Mouse (Mus musculus): Measurements from ENCODE around the gene Tenm4. TPM values are rescaled to one million over a fixed set of nuclear protein-coding genes. Genes with fewer than 3 reads are reported as not detected.
A peak's percentile ranks its signal among the peaks of the same experiment; 100 is the strongest.

The Tenm4 gene
- polyA plus RNA-seq, 1 experiment from 2014 or later: 38.0 TPM

DNA sequence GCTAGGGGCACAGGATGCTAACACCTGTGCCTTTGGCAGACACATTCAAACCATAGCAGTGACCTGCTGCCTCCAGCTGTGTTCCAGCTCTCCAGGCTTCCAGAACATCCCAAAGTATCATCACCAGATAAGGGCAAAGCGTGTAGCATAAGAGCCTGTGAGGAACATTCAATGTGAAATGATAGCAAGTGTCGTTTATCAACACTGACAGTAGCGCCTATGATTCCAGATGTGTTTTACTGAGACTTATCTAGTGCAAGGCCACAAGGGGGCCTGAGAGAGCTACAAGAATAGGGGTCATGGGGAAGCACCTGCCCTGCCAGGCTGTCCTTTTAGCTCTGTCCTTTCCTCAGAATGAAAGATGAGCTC lies 607.5 kb downstream of the Tenm4 start:
- no peak overlapping the region for H3K9ac ChIP-seq (replicated peaks; ENCODE audit: low read length)
- H3K9me3 ChIP-seq (ENCODE audit: control insufficient read depth, low read length): no peaks in the 10 kb centered on the region
- H3K4me3 ChIP-seq (replicated peaks; ENCODE audit: low read depth, low read length): no peak overlapping the region
- H3K4me1 ChIP-seq (ENCODE audit: control insufficient read depth, insufficient read depth, low read length): no peaks in the 10 kb centered on the region
- H3K4me2 ChIP-seq (ENCODE audit: low read length): no peak overlapping the region
- no peak overlapping the region for H3K27ac ChIP-seq (replicated peaks; ENCODE audit: low read depth, low read length)
- H3K27me3 ChIP-seq (ENCODE audit: control insufficient read depth, insufficient read depth, low read length): no peaks in the 10 kb centered on the region
- DNase-seq: peak; percentile 45
- ATAC-seq (ENCODE audit: low FRiP score, low TSS enrichment): no peak
- 76% methylated on average over 3 of the region's 3 CpGs for WGBS
- H3K36me3 ChIP-seq (ENCODE audit: control insufficient read depth, insufficient read depth, low read length): 0 out of 2 replicates have a peak, but pooled peaks cover 3% of the 10 kb centered on the region

DNA sequence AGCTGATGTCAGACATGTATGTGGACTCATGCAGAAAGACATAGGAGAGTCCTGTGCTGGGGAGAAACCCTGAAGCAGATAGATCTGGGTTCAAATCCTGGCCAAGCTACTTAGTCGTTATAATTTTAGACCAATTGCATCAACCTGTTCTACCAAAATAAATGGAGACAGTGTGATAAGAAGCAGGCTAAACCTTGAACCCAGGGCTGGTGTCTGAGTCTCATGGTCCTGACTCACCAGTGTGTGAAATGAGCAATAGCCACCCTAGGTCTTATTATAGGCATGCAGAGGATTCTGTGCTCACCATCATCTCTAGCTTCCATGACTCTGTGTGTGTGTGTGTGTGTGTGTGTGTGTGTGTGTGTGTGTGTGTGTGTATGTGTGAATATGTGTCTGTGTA lies 609.5 kb downstream of the Tenm4 start:
- no peaks in the 10 kb centered on the region for H3K4me1 ChIP-seq (ENCODE audit: control insufficient read depth, insufficient read depth, low read length)
- H3K27ac ChIP-seq (replicated peaks; ENCODE audit: low read depth, low read length): no peak overlapping the region
- no peaks in the 10 kb centered on the region for H3K36me3 ChIP-seq (ENCODE audit: control insufficient read depth, insufficient read depth, low read length)
- DNase-seq: no peak
- H3K4me3 ChIP-seq (replicated peaks; ENCODE audit: low read depth, low read length): no peak overlapping the region
- H3K27me3 ChIP-seq (ENCODE audit: control insufficient read depth, insufficient read depth, low read length): no peaks in the 10 kb centered on the region
- no peak for ATAC-seq (ENCODE audit: low FRiP score, low TSS enrichment)
- no peak overlapping the region for H3K4me2 ChIP-seq (ENCODE audit: low read length)
- 94% methylated on average over 1 of the region's 1 CpGs for WGBS
- no peaks in the 10 kb centered on the region for H3K9me3 ChIP-seq (ENCODE audit: control insufficient read depth, low read length)
- no peak overlapping the region for H3K9ac ChIP-seq (replicated peaks; ENCODE audit: low read length)

DNA sequence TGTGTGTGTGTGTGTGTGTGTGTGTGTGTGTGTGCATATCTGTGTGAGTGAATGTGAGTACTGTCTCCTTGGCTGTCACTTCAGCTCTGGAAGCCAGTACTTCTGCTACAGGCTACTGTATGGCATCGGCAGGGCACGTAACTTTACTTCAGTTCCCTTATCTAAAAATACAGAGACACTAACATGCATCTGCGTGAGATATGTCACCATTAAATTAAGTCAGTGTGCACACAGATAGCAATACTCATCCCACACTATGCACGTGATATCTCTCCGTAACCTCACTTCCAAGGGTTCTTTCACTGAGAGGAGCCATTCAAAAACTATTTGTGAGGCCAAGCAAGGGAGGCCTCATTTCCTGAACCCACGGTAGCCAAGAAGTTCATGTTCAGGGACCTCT lies 610.0 kb downstream of the Tenm4 start:
- WGBS: 86% methylated on average over 6 of the region's 6 CpGs
- DNase-seq (no peak), ATAC-seq (ENCODE audit: low FRiP score, low TSS enrichment) (no peak)
- Histone ChIP-seq H3K27ac (replicated peaks; ENCODE audit: low read depth, low read length) (no peak overlapping the region), H3K4me3 (replicated peaks; ENCODE audit: low read depth, low read length) (no peak overlapping the region), H3K9ac (replicated peaks; ENCODE audit: low read length) (no peak overlapping the region), H3K9me3 (ENCODE audit: control insufficient read depth, low read length) (no peaks in the 10 kb centered on the region), H3K4me1 (ENCODE audit: control insufficient read depth, insufficient read depth, low read length) (0 out of 2 replicates have a peak, but pooled peaks cover 3% of the 10 kb centered on the region), H3K27me3 (ENCODE audit: control insufficient read depth, insufficient read depth, low read length) (no peaks in the 10 kb centered on the region), H3K36me3 (ENCODE audit: control insufficient read depth, insufficient read depth, low read length) (no peaks in the 10 kb centered on the region), H3K4me2 (ENCODE audit: low read length) (no peak overlapping the region)

- ATAC-seq (ENCODE audit: low FRiP score, low TSS enrichment): no peak
- WGBS: 95% methylated on average over 4 of the region's 4 CpGs
- H3K27ac ChIP-seq (replicated peaks; ENCODE audit: low read depth, low read length): no peak overlapping the region
Observed at GRCm38 (mm10) chr7:96782686-96783085, 611.6 kb downstream of the Tenm4 start.

GRCm38 (mm10) chr7:96785808-96786207 lies 614.8 kb downstream of the Tenm4 start:
- no peak overlapping the region for H3K4me2 ChIP-seq (ENCODE audit: low read length)
- H3K4me1 ChIP-seq (ENCODE audit: control insufficient read depth, insufficient read depth, low read length): 0 out of 2 replicates have a peak, but pooled peaks cover 6% of the 10 kb centered on the region
- ATAC-seq (ENCODE audit: low FRiP score, low TSS enrichment) (no peak; the same call in 1 of the 2 replicates), DNase-seq (peak; percentile 66)
- no peak overlapping the region for H3K9ac ChIP-seq (replicated peaks; ENCODE audit: low read length)
- no peaks in the 10 kb centered on the region for H3K36me3 ChIP-seq (ENCODE audit: control insufficient read depth, insufficient read depth, low read length)
- H3K4me3 ChIP-seq (replicated peaks; ENCODE audit: low read depth, low read length): no peak overlapping the region
- H3K27ac ChIP-seq (replicated peaks; ENCODE audit: low read depth, low read length): no peak overlapping the region
- WGBS: 42% methylated on average over 9 of the region's 9 CpGs
- H3K27me3 ChIP-seq (ENCODE audit: control insufficient read depth, insufficient read depth, low read length): no peaks in the 10 kb centered on the region
- H3K9me3 ChIP-seq (ENCODE audit: control insufficient read depth, low read length): no peaks in the 10 kb centered on the region

More at GRCm38 (mm10) chr7:96782686-96783085, 611.6 kb downstream of the Tenm4 start:
- Histone ChIP-seq H3K4me2 (ENCODE audit: low read length) (no peak overlapping the region), H3K4me3 (replicated peaks; ENCODE audit: low read depth, low read length) (no peak overlapping the region), H3K36me3 (ENCODE audit: control insufficient read depth, insufficient read depth, low read length) (no peaks in the 10 kb centered on the region), H3K4me1 (ENCODE audit: control insufficient read depth, insufficient read depth, low read length) (0 out of 2 replicates have a peak, but pooled peaks cover 6% of the 10 kb centered on the region), H3K9ac (replicated peaks; ENCODE audit: low read length) (no peak overlapping the region), H3K27me3 (ENCODE audit: control insufficient read depth, insufficient read depth, low read length) (no peaks in the 10 kb centered on the region), H3K9me3 (ENCODE audit: control insufficient read depth, low read length) (no peaks in the 10 kb centered on the region)
- no peak for DNase-seq

GRCm38 (mm10) chr7:96786262-96787044 lies 615.4 kb downstream of the Tenm4 start:
- Histone ChIP-seq H3K4me3 (replicated peaks; ENCODE audit: low read depth, low read length) (no peak overlapping the region), H3K27ac (replicated peaks; ENCODE audit: low read depth, low read length) (peak overlapping the region; percentile 21; the same call in 1 of the 2 replicates), H3K9me3 (ENCODE audit: control insufficient read depth, low read length) (no peaks in the 10 kb centered on the region), H3K4me2 (ENCODE audit: low read length) (no peak overlapping the region), H3K4me1 (ENCODE audit: control insufficient read depth, insufficient read depth, low read length) (0 out of 2 replicates have a peak, but pooled peaks cover 6% of the 10 kb centered on the region), H3K9ac (replicated peaks; ENCODE audit: low read length) (no peak overlapping the region), H3K27me3 (ENCODE audit: control insufficient read depth, insufficient read depth, low read length) (no peaks in the 10 kb centered on the region), H3K36me3 (ENCODE audit: control insufficient read depth, insufficient read depth, low read length) (no peaks in the 10 kb centered on the region)
- DNase-seq (peak; percentile 45), ATAC-seq (ENCODE audit: low FRiP score, low TSS enrichment) (no peak)
- WGBS: 71% methylated on average over 5 of the region's 5 CpGs

GRCm38 (mm10) chr7:96788135-96788534 lies 617.1 kb downstream of the Tenm4 start:
- ATAC-seq (ENCODE audit: low FRiP score, low TSS enrichment) (no peak), DNase-seq (no peak)
- WGBS: 77% methylated on average over 4 of the region's 4 CpGs
- H3K4me1 ChIP-seq (ENCODE audit: control insufficient read depth, insufficient read depth, low read length): 0 out of 2 replicates have a peak, but pooled peaks cover 6% of the 10 kb centered on the region
- no peaks in the 10 kb centered on the region for H3K36me3 ChIP-seq (ENCODE audit: control insufficient read depth, insufficient read depth, low read length)
- H3K4me3 ChIP-seq (replicated peaks; ENCODE audit: low read depth, low read length): no peak overlapping the region
- no peak overlapping the region for H3K9ac ChIP-seq (replicated peaks; ENCODE audit: low read length)
- no peaks in the 10 kb centered on the region for H3K27me3 ChIP-seq (ENCODE audit: control insufficient read depth, insufficient read depth, low read length)
- no peak overlapping the region for H3K4me2 ChIP-seq (ENCODE audit: low read length)
- no peaks in the 10 kb centered on the region for H3K9me3 ChIP-seq (ENCODE audit: control insufficient read depth, low read length)
- no peak overlapping the region for H3K27ac ChIP-seq (replicated peaks; ENCODE audit: low read depth, low read length)

DNA sequence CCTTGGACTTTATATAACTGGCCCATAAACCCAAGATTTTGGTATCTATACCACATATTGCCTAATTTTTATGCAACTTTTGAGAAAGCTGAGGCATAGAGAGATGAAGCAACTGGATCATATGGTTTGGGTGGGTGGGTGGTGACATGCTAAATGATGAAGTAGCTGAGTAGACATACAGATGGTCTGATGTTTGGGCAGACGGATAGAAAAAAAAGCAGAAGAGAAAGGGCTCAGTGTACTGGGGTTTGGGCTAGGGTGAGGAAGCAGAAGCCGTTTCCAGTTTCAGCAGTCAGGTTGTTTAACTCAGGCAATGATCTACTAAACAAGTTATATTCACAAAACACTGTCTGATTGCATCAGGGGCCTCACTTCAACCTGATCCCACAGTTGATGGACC lies 619.3 kb downstream of the Tenm4 start:
- WGBS: 82% methylated on average over 2 of the region's 2 CpGs
- DNase-seq (no peak), ATAC-seq (ENCODE audit: low FRiP score, low TSS enrichment) (no peak)
- Histone ChIP-seq H3K9me3 (ENCODE audit: control insufficient read depth, low read length) (no peaks in the 10 kb centered on the region), H3K4me2 (ENCODE audit: low read length) (no peak overlapping the region), H3K27ac (replicated peaks; ENCODE audit: low read depth, low read length) (no peak overlapping the region), H3K27me3 (ENCODE audit: control insufficient read depth, insufficient read depth, low read length) (no peaks in the 10 kb centered on the region), H3K4me1 (ENCODE audit: control insufficient read depth, insufficient read depth, low read length) (0 out of 2 replicates have a peak, but pooled peaks cover 6% of the 10 kb centered on the region), H3K36me3 (ENCODE audit: control insufficient read depth, insufficient read depth, low read length) (no peaks in the 10 kb centered on the region), H3K4me3 (replicated peaks; ENCODE audit: low read depth, low read length) (no peak overlapping the region), H3K9ac (replicated peaks; ENCODE audit: low read length) (no peak overlapping the region)
